Mouse (Mus musculus): ENCODE data around the gene Slc44a5.
A peak's percentile ranks its signal among the peaks of the same experiment; 100 is the strongest.

Gene Slc44a5

DNA sequence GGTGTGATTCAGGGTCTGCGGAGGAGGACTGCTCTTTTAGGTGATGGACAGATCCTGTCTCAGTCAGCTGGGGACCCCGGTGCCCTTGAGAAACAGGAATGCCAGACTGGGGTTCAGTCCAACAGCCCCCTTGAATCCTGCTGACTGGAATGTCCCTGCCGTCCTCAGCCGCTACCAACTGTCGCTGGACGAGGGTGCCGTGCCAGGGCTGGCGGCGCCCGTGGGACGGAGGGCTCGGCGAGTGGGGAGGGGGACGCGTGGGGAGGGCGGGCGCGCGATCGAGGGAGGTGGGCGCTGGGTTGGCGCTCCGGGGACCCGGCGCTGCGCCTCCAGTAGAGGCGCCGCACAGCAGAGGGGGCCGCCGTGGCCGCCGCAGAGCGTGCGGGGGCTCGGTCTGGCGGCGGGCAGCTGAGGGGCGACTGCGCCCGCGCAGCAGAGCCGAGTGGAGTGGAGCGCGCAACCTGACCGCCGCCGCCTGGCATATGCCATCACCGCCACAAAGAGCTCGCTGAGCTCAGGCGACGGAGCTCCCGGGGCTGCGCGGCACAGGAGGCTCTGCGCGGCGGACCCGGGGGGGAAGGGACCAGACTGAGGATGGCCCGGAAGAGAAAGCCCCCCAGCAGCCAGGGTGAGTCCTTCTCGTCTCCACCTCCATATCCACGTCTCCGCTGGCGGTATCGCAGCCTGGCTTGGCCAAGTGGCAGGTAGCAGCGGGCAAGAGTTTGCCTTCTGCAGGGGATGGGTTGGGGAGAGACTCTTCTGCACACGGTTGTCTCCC lies at the start of gene Slc44a5:
TSS of gene Slc44a5 (plus strand) at position 266 of the 778 bp plus-strand sequence.
- DNase-seq (ENCODE audit: low spot score in 2 of 2), result no peak

DNA sequence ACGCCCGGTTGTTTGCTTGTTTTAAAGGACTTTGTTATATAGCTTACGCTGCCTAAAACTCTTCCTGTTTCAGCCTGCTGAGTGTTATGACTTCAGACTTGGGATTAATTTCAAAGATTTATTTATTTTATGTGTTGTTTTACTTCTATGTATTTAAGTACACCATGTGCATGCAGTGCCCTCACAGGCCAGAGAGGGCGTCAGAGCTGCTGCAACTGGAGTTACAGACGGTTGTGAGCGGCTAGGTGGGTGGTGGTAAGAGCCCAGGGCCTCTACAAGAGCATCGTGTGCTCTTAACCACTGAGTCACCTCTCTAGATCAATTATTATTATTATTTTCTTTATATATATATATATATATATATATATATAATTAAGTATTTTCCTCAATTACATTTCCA lies 46.9 kb upstream of the Slc44a5 start:
- DNase-seq (ENCODE audit: low spot score in 2 of 2), result no peak

DNA sequence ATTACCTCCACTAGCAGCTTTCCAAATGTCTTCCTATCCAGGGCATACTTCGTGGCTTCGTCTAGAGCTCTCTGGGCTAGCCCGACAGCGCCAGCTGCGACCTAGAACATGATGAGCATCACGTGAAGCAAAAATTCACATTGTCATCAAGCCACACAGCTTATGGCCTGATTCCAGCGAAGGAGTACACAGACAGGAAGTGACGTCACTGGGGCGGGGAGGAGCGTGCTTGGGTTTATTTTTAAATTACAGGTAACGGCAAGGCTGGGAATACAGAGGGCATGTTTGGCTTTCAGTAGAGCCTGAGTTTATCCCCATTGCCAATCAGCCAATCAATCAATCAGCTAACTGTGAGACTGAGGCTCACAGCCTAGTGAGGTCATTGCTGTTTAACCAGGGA lies 43.7 kb upstream of the Slc44a5 start:
- no peak for DNase-seq (ENCODE audit: low spot score in 2 of 2)

DNA sequence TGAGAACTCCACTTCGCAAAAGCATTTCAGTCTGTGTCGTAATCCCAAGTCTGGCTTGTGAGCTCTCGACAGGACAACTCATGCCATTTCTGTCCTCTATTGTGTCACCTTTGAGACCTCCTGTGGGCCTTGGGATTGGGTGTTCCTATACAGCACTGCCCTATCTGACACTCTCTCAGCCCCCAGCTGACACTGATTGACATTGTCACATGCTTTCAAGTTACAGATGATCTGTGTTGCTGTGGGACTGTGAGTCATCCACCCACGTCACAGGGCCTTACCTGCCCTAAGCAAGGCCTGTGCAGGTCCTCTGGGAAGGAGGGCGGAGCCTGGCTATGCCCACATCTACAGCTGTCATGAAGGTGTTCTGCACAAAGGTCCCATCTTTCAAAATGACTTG lies 40.8 kb upstream of the Slc44a5 start:
- no peak for DNase-seq (ENCODE audit: low spot score in 2 of 2)

DNA sequence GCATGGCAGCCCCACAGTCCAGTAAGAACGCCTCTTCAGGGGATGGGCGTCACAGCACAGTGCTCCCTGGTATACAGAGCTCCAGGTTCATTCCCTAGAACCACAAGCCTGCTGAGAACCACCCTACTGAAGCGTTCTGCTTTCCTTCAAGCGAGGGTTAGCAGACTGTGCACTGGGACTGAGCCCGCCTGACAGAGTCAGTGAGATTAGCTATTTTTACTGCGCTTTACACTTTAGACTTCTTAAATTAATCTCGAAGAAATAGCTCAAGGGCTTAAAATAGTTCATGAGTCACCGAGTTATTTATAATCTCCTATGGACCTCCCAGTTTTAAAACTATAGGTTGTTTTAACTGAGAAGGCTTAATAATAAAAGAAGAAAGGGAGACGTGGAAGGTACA lies 37.4 kb upstream of the Slc44a5 start:
- DNase-seq (ENCODE audit: low spot score in 2 of 2), result no peak

DNA sequence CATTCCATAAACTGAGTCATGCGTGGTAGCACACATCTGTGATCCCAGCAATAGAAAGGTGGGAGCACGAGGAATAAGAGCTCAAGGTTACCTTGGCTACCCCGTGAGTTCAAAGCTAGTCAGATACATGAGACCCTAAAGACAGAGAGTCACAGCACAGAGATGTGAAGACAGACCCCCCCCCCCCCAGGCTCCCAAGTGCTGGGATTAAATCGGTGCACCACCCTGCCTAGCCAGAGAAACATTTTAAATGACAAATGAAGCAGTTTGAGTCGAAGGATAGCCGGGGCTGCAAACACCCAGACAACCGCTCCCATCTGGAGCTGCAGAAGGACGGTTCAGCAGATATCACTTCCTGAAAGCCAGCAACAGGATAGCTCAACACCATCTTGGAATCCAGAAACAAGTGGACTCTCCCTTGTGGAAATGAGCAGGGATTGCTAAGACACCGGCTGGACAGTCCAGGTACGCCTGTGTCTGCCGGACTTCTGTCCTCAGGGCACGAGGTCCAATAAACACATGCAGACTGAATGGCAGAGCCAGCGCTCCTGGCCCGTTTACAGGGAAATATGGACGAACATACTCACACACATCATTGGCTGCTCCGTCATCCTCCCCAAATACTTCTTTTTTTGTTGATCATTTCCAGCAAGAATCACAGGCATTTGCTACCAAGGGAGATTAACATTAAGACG lies 36.0 kb upstream of the Slc44a5 start:
- no peak for DNase-seq (ENCODE audit: low spot score in 2 of 2)

DNA sequence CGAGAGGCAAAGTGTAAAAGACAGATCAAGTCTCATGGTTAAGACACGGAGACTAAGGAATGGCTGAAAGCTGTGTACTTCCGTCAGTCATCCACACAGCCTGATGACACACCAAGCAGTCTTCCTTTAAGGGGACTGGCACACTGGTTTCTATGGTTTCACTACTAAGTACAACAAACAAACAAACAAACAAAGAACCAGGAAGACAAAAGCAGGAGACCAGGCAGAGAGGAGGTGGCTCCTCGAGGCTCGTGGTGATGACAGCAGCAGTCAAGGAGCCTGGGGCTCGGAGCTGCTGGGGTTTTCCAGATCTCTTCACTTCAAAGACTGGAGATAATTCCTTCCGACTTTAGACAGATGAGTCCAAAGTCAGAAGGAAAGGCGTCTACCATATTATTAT lies 33.2 kb upstream of the Slc44a5 start:
- DNase-seq (ENCODE audit: low spot score in 2 of 2), result no peak

DNA sequence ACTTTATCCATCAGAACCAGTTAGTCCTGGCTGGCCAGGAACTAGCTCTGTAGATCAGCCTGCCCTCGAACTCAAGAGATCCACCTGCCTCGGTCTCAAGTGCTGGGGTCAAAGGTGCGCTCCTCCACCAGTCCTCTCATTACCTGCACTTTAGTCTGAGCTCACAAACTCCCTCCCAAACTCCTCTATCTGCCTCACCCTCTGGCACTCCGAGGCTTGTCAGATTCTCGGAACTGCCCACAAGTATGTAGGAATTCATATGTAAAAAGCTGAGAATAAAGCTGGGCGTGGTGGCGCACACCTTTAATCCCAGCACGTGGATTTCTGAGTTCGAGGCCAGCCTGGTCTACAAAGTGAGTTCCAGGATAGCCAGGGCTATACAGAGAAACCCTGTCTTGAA lies 32.8 kb upstream of the Slc44a5 start:
- DNase-seq (ENCODE audit: low spot score in 2 of 2), result no peak

DNA sequence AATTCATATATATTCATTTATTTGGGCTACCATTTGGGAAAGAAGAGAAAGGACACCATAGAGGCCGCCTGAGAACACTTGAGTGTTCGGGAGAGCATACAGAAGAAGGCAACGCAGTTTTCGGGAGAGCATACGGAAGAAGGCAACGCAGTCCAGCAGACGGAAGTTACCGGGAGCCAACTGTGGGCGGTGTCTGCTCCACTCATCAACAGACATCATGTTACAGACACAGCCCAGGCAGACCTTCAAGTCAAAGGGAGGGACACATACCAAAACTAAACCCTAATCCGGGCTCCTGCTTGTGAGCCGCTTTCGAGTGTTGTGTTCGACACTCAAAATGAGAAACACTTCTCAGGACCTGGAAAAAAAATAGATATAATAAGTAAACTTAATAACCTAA lies 31.6 kb upstream of the Slc44a5 start:
- DNase-seq (ENCODE audit: low spot score in 2 of 2), result no peak

DNA sequence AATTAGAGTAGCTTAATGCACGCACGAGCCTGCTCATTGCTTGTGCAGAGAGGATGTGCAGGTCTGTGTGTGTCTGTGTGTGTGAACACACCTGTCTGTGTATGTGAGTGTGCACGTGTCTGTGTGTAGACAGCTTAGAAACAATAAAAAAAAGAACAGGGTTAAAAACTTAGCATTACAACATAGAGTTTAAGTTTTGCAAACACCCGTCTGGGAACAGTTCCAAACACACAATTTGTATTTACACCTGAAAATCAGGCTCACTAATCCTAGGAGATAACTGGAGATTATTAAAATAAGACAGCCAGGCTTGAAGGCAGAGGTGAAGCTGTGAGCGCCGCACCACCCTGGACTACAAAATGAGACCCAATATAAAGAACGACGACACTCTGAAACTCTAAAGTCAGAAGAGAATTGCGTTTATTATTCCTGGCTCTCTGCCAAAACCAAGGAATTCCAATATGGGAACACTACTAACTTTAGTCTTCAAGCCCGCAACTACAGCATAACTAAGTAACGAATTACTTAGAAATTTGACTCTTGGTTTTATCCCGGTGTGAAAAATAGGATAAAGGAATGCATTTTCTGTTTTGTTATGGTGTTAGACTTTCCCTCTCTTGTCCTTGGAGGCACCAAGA lies 30.1 kb upstream of the Slc44a5 start:
- no peak for DNase-seq (ENCODE audit: low spot score in 2 of 2)

DNA sequence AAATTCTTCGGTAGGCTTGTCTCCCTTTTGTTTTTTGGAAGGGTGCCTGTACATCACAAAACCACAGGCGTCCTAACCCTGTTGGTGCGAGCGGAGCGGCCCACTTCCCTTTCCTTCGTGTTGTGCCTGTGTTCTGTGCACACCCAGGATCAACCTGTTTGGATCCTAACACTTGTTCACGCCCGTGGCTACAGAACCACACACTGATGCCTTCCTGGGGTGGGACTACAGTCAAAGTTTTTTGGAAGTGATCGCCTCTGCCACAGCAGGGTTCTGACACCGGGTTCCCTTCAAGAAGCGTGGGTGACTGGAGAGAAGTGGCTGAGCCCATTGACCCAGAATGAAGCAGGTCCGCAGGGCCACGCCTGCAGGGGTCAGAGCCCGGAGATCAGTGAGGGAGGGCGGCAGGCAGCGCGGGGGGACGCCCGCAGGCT lies 29.3 kb upstream of the Slc44a5 start:
- DNase-seq (ENCODE audit: low spot score in 2 of 2), result no peak

DNA sequence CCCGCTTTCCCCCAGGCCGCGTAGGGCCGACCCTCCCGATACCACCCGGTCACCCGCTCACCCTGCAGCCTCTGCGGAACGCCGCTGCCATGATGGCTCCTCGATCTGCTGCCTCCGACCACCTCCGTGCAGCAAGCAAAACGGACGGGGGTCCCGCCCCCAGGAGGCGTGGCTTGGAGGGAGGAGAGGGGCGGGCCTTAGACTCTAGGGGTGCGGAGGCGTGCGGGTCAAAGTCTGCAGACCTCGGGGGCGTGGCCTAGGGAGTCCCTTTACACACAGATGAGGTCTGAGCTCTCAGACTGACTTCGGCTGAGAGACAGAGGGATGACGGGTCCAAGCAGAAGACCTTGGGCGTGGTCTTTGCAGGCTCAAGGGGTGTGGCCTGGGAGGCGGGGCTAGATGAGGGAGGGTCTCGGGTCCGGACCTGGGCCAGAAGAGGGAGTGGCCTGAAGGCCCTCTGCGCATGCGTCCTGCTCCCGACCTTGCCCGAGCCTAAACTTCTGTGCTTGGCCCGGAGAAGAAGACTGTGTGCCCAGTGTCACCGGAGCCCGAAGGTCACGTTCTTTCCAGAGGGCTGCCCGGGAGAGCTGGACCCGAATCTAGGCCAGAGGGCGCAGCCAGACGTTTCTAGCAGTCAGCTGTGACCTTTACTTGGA lies 28.8 kb upstream of the Slc44a5 start, which contains the start of gene Acadm:
TSS of gene Acadm (minus strand) at position 298 of the 656 bp plus-strand sequence.
- peak; percentile 97 to 99 for DNase-seq (ENCODE audit: low spot score in 2 of 2)

DNA sequence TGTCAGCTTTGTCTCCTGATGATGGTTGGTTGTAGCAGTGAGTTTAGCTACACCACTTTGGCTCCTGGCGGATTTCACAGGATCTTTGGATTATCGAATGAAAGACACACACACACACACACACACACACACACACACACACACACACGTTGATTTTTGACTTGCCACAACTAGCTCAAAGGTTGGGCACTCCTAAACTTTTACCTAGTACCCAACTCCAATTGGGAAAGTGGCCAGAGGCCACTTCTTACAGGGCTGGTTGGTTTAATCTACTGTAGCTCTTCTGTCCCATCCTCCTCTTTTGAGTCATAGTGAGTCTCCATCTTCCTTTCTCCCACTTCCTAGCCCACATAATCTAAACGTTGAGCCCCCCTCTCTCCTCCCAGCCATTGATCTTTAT lies 26.0 kb upstream of the Slc44a5 start:
- no peak for DNase-seq (ENCODE audit: low spot score in 2 of 2)

DNA sequence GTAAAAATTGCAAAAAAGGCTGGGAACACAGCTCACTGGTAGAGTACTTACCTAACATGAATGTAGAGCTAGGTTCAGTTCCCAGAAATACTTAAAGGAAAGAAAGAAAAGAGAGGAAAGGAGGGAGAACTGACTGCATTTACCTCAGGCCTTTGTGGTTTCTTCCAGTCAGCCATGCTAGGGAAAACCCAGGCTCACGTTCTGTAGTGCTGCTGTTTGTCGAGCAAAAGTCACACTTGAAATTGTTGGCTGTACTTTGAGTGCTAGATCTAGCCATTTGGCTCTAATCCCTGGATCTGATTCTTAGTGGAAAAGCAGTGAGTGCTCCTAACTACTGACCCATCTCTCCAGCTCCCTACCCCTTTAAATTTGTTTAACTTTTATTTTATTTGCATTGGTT lies 25.1 kb upstream of the Slc44a5 start:
- no peak for DNase-seq (ENCODE audit: low spot score in 2 of 2)

DNA sequence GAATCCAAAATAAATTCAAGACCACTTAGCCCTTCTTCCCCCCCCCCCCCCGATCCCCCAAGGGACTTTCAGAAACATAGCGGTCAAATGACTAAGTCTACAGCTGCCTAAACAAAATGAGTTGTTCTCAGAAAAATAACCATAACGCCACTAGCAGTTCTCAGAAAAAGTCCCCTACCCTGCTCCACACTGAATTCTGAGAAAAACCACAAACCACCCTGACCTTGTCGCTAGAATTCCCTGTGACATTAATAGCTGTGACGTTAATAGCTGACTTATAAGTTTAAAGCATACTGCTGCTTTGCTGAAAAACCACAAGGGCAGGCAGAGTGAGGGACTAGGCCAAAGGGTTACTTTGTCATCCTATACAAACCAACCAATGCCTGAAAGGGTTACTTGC lies 15.3 kb upstream of the Slc44a5 start:
- no peak for DNase-seq (ENCODE audit: low spot score in 2 of 2)

DNA sequence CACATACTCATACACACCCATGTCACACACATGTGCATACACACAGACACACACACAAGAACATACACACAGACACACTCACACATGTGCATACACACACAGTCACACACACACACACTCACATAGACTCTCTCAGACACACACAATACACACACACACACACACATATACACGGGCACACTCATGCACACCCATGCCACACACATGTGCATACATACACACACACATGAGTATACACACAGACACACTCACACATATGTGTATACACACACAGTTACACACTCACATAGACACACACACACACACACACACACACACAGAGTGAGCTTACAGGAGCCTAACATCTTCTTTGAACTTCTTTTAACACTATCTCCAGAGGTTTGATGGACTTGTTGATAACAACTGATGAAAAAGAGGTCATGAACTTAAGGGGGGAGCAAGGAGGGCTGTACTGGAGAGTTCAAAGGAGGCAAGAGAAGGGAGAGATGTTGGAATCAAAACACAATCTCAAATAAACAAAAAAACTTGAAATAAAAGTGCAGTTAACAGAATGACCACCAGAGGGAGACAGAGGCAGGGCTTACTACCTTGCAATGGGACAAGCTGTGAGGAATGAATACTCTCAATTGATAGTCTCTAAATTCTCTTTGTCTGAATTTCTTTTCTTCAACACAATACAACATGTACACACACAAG lies 14.1 kb upstream of the Slc44a5 start:
- DNase-seq (ENCODE audit: low spot score in 2 of 2), result no peak

DNA sequence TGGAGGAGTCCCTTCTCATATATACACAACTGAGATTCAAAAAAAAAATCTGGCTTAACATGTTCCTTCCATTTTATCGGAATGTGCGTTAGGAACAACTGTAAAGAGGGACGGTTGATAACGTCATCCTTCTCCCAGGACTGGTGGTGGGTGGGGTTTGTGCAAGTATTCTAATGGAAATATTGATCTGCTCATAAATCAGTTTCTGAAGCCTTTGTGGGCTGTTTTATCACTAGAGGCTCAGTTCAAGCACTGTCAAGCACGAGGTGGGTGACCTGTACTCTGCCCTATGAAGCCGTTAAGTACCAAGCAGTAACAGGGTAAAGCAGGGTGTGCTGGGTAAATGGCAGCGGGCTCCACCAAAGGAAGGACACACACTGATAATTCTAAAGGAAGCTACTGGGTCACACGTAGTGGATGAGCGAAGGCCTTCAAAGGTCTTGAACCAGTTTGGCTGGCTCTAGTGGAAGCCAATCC lies 13.5 kb upstream of the Slc44a5 start:
- DNase-seq (ENCODE audit: low spot score in 2 of 2), result no peak

DNA sequence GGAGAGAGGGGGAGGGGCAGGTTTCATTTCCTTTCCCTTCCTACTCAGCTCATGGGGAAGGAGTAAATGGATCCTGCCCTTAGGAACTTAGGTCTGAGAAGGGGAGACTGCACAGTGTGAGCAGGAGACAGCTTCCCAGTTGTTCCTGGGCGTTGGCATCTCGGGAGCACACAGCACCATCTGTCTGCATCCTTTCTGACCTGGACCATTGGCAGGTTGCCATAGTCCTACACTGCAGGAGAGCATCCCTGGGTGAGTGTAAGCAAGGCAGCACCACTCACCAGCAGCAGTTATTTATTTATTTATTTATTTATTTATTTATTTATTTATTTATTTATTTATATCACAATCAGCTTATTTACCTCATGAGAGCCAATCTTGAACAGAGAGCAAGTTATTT lies 12.4 kb upstream of the Slc44a5 start:
- DNase-seq (ENCODE audit: low spot score in 2 of 2), result no peak

DNA sequence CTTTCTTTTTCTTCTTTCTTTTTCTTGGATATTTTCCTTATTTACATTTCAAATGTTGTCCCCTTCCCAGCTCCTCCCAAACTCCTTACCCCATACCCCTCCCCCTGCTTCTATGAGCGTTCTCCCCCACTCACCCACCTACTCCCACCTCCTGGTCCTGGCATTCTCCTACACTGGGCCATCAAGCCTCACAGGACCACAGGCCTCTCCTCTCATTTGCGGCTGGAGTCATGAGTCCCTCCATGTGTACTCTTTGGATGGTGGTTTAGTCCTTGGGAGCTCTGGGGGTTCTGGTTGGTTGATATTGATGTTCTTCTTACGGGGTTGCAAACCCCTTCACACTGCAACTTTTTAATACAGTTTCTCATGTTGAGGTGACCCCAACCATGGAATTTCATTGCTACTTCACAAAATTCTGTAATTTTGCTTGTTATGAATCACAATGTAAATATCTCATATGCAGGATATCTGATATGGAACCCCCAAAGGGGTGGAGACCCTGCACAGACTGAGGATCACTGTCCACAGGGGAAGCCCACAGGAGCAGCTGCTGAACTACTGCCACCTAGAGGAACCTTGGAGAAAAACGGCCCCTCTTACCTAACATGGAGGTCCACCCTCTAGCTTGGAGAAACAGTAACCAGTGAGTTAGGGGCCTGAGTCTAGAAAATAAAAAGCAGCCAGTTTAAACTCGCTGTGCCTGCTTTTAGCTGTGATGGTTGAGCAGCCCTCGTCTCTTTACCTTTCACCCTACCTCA lies 11.4 kb upstream of the Slc44a5 start:
- DNase-seq (ENCODE audit: low spot score in 2 of 2), result no peak

DNA sequence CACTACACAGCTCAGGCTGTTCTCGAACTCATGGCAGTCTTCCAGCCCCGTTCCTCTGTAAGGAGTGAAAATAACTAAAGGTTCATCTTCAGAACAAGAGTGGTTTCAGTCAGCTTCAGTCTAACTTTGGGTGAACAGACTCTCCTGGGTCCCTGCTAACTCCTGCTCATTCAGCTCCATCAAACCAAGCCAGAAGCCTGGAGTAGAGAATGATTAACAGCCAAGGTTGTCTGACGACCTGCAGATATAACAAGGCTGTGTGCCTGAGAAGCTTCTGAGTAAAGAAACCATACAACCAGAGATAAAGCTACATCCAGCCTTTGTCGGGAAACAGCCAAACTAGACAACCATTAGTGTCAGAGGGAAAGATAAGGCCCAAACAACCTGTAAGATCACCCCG lies 5.8 kb upstream of the Slc44a5 start:
- no peak for DNase-seq (ENCODE audit: low spot score in 2 of 2)

DNA sequence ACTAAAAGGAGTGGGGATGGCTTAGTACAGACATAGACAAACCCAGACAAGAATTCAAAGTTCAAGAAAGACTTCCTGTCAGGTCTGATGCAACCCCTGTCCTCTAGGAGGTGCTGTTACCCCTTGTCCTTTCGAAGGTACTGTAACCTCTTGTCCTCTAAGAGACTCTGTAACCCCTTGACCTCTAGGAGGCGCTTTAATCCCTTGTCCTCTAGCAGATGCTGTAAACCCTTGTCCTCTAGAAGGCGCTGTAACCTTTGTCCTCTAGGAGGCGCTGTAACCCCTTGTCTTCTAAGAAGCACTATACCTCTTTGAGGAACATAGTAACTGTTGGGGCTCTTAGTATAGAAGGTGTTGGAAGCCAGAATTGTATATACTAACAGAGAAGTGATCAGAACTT lies 4.7 kb upstream of the Slc44a5 start:
- no peak for DNase-seq (ENCODE audit: low spot score in 2 of 2)
